Mouse (Mus musculus) 416B (cell line): ENCODE measurements at regions not wholly inside any gene's neighbourhood (a gene's known extent, or its start where the extent isn't known, plus 50 kb on each side); places are given as distances from the start of the nearest gene placed in this dataset.

Experiments
- DNase-seq: peaks from one replicate; pipeline ENCODE4 v3.0.0; 2011; ENCODE audit warnings: low read depth

DNA sequence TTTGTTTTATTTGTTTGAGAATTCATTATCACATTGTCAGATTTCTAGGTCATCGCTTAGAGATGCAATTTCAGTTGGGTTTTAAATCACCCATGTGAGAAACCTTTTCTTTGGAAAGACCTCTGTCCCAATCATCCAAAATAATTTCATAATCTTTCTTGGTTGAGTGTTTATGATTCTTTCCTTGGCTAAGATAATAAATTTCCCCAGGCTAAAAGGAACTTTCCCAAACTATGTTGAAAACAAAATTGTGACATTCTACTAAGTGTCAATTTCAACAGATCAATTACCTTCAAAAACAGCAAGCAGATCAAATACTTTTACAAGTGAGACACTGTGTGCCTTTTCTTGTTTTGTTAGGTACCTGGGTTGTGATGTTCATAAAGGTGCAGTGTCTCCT lies 80.0 kb upstream of the Acvr2a start:
- DNase-seq: no peak

DNA sequence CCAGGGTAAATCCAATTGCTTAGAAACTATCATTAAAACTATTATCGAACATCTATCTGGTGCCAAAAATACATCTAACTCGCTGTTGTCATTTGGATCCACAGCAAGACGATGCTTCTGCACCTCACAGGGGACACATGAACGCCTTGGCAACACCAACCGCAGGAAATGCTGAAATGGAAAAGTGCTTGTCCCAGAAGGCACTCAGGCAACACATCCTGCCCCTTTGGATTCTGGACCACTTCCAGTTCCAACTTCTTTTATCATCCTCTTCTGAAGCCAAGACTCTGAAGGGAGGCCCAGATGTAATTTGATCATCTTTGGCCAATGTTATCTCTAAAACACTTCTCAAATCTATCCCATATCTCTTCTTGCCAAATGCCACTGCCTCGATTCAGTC lies 79.4 kb upstream of the Acvr2a start:
- DNase-seq: no peak

DNA sequence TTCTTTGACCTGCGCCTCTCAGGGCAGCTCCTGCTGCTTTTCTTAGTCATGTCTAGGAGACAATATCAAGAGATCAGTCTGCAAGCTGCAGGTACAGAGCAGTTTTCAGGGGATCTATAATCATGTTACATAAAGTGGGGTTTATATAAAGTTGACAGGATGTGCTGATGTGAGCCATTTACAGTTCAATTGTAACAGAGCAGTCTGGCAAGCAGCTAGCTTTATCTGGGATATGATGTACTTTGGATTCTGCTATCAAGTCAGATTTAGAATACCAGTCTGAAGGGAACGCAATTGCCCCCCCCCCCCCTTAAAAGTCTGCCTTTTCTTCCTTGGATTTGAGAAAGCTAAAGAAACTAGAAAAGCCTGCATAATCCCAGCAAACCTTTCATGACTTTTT lies 77.6 kb upstream of the Acvr2a start:
- no peak for DNase-seq
